Mouse (Mus musculus) layer of hippocampus, adult 18-20 months (tissue): ENCODE measurements around the gene Sap30bp. TPM values are rescaled to one million over a fixed set of nuclear protein-coding genes. Genes with fewer than 3 reads are reported as not detected.
A peak's percentile ranks its signal among the peaks of the same experiment; 100 is the strongest.

Source experiments
- DNase-seq, 2 experiments: peaks; one replicate each; pipeline ENCODE4 v3.0.0; 2022; ENCODE audit warnings: low spot score in 2 of 2
- total RNA-seq, 2 experiments: library from RNA; stranded (reverse); gene quantifications; 2 replicates each; pipeline ENCODE4 v1.2.3; 2021

The Sap30bp gene
- total RNA-seq, 2 experiments from 2014 or later, result 51.3 to 56.7 TPM

DNA sequence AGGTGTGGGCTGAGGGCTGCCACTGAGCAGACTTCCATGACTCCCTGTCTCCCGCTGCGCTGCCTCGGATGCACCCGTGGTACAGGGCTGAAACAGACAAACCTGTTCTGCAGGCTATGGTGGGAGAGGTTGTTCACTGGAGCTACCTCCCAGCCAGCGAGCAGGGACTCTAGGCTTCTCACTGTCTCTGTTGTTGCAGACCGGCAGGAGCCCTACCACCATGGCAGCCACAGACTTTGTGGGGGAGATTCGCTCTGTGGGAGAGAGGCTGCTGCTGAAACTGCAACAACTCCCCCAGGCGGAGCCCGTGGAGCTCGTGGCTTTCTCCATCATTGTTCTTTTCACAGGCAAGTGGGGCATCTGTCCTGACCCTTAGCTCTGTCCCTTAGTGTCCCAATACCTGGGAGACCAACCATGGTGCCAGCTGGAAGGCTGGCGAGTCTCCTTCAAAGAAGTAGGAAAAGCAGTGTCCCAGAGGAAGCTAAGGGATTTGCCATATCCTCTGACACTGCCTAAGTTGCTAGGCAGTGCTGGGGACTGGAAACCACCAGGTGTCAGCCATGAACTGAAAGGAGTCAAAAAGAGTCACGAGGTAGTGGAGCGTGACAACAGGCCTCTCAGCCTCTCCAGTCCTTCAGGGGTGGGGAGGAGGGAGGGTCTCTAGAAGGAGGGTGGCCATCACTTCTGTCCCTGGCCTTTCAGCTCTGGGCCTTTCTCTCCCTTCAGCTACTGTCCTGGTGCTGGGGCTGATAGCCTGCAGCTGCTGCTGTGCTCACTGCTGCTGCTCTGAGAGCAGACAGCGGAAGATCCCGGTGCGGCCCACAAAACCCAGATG is 27.9 kb upstream of the Sap30bp start:
- peak; percentile 37 to 74 for DNase-seq

DNA sequence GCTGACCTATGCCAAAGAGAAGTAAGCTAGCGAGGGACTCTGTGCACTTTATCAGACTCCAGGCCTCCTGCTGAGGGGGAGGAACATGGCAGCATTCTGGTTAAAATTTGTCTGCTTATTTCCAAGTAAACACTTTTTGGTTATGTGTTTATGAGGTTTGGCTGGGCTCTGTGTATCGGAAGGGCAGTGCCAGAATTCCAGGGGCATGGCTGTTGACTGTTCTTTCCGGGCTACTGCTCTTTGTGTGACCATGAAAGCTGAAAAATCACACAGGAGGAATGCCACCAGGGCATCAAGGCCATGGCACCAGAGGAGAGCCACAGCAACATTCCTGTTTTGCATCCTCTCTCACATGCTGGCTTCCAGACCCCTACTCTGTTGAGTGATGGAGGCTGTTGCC is 27.0 kb upstream of the Sap30bp start:
- DNase-seq, result no peak

DNA sequence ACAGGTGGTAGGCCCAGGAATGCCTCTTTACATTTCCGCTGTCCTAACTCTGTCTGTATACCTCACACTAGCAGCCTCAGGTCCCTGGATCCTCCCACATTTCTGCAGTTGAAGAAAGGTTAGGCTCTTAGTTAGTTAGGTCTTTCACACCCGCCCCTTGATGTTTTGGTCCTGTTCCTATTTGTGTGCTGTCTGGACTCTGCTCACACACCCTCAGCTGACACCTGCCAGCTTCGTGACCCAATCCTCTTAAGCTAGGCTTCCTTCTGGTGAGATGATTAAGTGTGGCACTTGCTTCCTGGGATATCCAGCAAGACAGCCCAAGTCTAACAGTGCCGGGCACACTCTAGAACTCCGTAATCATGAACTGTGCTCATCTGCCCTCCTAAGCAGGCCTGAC is 26.6 kb upstream of the Sap30bp start:
- DNase-seq, result no peak

DNA sequence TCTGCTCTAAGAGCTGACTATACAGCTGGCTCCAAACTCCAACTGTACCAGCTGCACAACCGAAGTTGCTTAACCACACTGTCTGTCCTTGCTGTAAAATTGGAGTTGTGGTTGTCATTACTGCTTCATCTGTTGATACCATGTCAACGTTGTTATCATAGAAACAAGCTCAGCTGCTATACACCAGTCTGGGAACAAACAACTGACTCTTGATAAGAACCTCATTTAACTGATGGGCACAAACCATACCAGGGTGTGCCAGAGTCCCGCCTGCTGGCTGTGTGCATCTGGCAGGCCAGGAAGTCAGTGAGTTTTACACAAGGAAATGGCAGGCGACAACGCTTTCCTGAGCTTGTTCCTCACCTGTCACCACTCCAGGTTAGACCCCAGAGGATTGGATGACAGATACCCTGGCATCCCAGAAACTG is 21.9 kb upstream of the Sap30bp start:
- DNase-seq, result no peak

DNA sequence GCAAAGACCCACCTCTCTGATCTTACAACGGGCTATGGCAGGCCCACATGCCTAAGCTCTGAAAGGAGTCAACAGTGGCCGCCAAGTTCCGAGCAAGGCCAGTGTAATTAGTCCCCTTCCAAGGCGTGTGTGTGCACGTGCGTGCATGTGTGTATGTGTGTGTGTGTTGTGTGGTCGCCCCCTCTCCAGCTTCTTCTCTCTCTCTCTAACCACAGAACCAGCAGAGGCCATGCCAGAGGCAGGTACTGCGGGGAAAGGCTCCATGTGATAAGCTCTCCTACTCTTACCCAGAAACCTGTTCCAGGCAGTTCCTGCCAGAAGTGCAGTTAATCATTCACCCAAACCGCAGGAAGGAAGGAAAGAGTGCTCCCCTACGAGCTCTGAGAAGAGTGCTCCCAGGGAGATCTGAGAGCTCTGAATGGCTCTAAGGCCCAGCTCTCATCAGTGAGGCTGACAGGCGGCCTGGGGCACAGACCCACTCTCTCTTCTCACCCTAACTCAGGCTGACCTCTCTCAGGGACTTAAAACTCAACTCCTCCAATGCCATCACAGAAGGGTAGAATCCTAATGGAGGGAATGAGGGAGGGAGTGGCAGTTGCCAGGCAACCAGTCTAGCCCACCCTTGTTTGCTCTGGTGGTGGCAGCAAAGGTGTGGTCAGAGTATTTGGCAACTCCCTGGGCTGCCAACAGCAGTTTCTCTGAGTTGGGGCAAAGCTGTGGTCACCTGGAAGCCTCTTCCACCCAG is 21.3 kb upstream of the Sap30bp start, which contains the start of gene Smim6:
Gene Smim6, plus strand, starts transcription at position 386 of the 745 bp plus-strand sequence.
- no peak for DNase-seq

DNA sequence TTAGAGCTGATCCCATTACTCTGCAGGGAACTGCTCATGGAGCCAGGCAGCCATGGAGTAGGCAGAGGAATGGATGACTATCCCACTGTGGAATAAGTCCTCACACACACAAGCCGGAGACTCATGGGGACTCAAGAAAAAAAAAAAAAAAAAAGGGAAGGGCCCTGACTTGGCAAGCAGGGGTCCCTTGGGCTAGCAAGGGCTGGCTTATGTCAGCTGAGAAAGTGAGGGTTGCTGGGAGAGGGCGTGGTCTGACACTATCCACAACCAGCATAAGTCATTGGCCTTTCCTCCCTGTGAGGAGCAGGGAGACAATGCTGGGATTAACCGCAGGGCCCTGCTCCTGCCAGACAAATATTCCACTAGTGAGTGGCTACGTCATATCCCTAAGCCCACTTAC is 16.5 kb upstream of the Sap30bp start:
- no peak for DNase-seq

DNA sequence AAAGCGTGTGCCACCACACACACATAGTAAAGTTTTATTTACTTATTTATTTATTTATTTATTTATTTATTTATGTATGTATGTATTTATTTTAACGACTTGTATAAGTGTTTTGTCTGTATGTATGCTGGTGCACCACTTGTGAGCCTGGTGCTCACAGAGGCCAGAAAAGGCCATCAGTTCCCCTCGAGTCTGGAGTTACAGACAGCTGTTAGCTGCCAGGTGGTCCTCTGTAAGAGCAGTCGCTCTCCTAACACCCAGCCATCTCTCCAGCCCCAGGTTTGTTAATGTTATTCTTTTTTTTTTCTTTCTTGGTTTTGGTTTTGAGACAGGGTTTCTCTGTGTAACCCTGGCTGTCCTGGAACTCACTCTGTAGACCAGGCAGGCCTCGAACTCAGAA is 14.4 kb upstream of the Sap30bp start:
- DNase-seq, result no peak

DNA sequence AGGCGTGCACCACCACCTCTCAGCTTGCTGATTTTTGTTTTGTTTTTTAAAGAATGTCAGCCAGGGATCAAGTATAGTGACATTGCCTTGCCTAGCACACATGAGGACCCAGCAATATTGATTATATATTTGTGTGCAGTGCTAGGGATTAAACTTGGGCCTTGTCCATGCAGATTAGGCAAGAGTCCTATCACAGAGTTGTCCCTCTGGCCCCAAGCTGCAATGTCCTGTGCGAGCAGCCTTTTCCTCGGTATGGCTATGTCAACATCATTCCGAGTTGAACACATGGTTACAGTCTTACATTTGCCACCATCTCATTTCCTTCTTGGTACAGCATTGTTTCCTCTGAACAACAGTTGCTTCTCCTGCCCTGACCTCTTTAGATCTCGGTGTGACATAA is 14.0 kb upstream of the Sap30bp start:
- no peak for DNase-seq

DNA sequence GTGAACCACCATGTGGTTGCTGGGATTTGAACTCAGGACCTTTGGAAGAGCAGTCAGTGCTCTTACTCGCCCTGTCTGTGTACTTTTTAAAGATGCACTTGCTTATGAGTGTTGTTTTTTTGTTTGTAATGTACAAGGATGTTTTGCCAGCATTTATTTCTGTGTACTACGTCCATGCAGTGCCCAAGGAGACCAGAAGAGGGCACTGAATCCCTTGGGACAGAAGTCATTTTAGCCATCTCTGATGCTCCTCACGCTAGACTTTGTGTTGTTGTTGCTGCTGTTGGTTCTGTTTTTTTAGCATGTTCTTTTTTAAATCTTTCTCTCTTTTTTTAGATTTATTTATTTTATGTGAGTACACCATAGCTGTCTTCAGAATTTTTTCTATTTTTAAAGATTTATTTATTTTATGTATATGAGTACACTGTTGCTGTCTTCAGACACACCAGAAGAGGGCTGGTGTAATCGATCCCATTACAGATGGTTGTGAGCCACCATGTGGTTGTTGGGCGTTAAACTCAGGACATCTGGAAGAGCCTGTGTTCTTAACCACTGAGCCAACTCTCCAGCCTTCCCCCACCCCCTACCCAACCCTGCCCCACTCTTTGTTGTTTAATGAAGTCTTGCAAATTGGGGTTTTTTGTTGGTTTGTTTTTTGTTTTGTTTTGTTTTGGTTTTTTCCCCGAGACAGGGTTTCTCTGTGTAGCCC is 12.8 kb upstream of the Sap30bp start:
- peak in 1 of 2 experiments; percentile 66 for DNase-seq

DNA sequence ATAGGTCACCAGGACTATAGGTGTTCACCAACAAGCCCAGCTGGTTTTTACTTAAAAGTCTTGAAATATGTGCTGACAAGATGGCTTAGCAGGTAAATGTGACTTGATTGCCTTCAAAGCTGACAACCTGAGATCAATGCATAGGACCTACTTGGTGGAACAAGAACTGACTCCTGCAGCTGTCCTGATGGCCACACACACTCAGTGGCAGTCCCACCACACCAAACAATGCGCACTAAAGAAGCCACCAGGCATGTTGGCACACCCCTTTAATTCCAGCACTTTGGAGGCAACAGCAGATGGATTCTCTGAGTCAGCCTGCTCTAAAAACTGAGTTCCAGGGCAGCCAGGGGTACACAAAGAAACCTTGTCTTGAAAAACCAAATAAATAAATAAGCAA is 11.1 kb upstream of the Sap30bp start:
- DNase-seq, result no peak

DNA sequence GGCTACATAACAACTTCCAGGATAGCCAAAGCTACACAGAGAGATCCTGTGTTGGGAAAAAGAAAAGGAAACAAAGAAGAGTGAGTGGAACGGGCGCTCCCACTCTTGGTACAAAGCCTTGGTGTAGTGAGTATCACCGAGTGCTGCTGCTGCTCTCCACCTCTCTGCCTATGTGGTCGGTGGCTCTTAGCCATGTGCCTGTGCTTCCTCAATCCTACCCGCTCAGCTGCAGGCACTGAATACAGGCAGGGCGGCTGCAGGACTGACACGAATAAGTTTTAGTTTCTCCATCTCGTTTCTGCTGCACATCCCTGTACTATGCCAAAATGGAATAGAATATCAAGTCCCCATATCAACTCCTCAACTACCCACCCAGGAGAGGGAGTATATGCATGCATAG is 4.1 kb upstream of the Sap30bp start:
- DNase-seq, result no peak

DNA sequence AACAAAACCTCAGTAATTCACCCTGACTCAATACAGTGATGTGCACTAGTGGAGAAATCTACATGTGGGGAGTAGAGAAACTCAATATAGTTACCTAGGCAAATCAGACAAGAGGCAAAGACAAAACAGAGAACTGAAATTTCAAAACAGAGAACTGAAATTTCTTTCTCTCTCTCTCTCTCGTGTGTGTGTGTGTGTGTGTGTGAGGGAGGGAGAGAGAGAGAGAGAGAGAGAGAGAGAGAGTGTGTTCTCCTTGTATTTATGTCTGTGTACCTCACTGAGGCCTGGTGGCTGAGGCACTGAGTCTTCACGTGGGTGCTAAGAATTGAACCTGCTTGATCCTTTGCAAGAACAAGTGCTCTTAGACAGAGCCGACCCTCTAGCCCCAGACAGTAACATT is 3.3 kb upstream of the Sap30bp start:
- DNase-seq, result no peak

DNA sequence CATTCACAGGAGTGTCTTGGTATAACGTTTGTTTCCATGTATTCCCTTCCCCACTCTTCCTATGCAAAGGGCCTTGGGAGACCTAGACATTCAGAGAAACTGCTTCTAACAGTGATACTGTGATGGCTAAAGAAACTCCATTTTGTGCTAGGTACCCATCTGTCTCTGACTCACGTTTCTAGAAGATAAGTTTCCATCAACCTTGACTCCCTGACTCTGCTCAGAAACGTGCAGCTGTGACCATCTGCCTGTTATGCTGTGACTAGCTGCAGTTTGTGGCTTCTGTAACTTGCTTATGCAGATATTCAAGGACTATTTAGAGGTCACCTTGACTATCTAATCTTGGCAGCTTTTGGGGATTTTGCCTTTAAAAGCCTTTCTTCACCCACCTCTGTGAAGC is 1.8 kb upstream of the Sap30bp start:
- no peak for DNase-seq

DNA sequence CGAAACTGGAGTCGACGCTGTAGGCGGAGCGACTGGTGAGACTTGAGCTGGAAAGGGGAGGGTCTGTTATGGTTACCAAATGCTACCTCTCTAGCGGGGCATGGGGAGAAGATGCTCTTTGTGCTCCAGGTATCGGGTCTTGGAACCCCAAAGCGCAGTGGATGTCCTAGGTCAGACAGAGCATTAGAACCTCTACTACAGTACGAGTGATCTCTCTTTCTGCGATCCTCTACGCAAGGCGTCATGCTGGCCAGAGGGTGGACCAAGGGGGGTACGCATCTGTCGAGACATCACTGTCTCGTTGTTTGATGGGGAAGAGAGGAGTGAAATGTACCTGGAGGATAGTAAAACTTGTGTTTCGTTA is 647 bp downstream of the Sap30bp start:
- DNase-seq, result no peak

DNA sequence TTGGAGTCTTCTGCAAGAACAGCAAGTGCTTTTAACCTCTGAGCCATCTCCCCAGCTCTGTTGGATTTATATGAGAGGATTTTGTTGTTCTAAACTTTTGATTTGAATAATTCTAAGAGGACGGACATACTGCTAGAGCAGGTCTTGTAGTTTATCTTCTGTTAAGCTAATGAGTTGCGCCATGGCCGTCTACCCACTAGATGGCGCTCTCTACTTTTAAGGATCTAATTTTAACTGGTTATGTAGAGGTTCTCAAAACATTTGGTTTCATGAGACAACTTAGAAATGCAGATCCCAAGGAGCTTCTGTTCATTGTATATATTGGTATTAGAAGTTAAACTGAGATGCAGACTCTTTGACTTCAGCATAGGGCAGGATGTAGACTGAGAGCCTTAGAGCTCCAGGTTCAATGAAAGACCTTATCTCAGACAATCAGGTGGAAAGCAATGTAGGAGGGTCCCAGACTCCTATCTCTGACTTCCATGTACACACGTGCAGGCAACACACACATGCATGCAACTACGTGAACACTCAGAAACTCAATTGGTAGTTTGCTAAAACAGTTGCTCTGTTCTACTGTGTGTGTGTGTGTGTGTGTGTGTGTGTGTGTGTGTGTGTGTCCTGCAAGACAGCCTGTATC is 6.7 kb downstream of the Sap30bp start:
- DNase-seq, result peak in 1 of 2 experiments; percentile 89

DNA sequence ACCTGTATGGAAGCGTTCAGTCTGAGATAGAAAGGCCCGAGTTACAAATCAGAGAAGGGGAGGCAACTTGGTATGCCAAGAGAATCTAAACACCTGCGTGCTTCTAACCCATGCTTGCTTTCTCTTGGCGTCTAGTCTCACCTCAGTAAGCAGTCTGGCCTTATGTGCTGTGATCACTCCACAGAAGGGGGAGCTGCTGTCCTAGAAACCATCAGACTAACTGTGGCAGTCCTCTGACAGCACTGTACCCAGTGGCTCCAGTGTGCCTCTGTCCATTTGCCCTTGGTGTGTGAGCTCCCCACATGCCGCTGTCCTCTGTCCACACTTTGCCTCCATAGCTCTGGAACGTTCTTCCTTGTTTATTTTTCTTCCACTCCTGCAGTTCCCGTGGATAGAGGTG is 8.9 kb downstream of the Sap30bp start:
- DNase-seq, result no peak

DNA sequence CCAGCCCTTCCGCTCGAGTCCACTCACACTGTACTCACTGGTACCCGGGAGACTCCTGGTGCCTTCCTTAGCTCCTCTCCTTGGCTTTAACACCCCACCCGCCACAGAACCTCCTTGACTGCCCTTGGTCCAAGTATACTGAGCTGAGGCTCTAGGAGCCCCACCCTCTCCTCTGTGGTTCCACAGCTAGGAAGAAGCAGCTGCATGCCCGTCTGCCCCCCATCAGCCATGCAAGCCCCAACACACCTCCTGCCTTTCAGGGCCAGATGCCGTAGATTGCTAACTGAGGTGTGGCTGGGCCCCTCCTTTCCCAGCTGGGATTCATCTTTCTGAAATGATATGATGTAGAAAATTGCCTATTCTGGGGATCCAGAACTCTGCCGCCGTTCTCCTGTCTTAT is 12.2 kb downstream of the Sap30bp start:
- no peak for DNase-seq

DNA sequence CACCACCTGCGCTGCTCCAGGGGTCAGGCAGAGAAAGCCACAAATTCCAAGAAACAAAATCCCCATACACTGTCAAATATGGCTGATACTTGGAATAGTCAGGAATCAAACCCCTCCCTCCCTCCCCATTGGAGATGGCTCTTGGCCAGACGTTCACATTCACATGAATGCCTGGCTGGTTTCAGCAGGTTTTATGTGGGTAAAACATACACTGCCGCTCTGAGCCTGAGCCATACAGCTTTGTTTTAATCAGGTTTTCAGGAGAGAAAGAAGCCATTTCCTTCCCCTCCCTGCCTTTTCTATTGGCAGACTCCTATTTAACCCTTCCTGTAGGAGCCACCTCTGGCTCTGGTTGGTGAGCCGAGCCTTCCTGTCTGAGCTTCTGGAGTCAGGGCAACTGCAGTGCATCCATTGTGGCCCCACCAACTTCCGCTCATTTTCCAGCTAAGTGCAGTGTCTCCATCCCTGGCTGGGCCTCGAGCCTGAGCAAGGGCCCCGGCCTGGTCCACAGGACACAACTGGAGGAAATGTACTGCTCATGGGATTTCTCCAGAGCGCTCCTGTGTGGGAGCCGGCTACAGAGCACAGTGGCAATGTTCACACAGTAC is 13.2 kb downstream of the Sap30bp start:
- no peak for DNase-seq

DNA sequence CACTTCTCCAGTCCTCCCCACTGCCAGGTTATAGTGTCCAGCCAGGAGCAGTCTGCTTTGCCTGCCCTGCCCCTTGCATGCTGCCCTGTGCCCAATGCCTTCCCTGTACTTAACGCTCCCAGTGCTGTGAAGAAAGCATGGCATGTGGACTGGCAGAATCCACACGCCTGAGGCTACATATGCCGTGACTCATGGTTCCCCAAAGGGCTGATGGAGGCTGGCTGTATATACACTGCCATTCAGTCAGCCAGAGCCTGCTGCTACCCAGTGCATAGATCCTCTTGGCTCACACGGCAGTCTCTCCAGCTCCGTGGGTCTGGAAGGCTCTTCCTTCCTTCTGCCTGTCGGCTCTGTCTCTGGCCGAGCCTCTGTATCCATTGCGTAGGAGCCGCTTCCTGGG is 15.2 kb downstream of the Sap30bp start:
- no peak for DNase-seq

DNA sequence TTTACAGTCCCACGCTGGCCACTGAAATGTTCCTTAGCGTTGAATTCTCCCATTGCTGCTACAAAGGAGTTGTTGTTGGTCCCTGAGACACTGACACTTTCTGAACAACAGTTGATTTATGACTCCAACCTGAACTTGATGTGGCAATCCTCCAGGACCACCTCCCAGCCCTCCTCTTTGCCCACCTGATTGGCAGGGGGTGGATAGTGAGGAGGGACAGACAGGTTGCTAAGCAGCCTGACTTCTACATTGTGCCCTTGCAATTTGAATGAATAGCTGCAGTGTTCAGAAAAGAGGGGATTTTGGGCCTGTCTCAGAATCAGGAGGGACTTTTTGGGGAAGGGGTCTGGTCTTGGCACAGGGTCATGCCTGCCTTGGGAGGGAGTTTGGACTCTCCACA is 17.6 kb downstream of the Sap30bp start:
- DNase-seq, result no peak

DNA sequence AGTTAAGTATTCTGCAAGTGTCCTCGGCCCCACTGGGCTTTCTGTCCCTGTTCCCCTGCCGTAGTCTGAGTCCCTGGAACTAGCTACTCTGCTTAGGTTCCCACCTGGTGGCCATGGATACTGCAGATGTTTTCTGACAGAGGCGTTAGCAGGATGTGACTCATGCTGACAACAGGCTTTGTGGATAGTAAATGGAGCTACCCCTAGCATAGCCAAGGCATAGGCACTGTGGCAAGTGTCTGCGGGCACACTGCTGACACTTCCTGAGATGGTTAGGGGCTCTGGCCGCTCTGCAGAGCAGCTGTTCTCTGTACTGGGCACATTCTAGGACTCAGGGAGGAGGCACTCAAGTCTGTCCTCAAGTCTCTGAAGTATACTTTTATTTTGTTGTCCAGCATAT is 21.6 kb downstream of the Sap30bp start:
- no peak for DNase-seq
